Mouse (Mus musculus): ENCODE measurements around the gene Mettl27.

GRCm38 (mm10) chr5:134983771-134984170 is 51.6 kb downstream of the Mettl27 start:
- TF ChIP-seq CTCF (IDR thresholded peaks at IDR 0.05; ENCODE audit: low read depth), result no peak
- no peak for TF ChIP-seq EP300 (IDR thresholded peaks at IDR 0.05; ENCODE audit: low read depth)
